Mouse (Mus musculus) hindbrain, embryonic 11.5 days (tissue): Measurements from ENCODE around the gene Babam2. TPM values are rescaled to one million over a fixed set of nuclear protein-coding genes. Genes with fewer than 3 reads are reported as not detected.

Experiments used
- ATAC-seq: fragments of 200-750 bp; cut with Nextera tagmentation; 2 replicates; pipeline ENCODE4 v1.8.0; 2017; ENCODE audit warnings: mild to moderate bottlenecking, moderate TSS enrichment, moderate library complexity; ENCODE audit not compliant: low FRiP score
- DNase-seq: peaks from one replicate; pipeline ENCODE4 v3.0.0-alpha.2; 2015; ENCODE audit warnings: low spot score
- H3K27ac ChIP-seq: fragments of 300-500 bp; sonication (generic); 2 replicates; pipeline ENCODE4 v1.5.1; 2014; ENCODE audit warnings: mild to moderate bottlenecking, low read depth, low read length
- H3K27me3 ChIP-seq: fragments of 300-500 bp; sonication (generic); 2 replicates; pipeline ENCODE4 v1.6.1; 2014; ENCODE audit warnings: mild to moderate bottlenecking, low read length, moderate library complexity, mixed read lengths; ENCODE audit not compliant: control insufficient read depth, insufficient read depth
- H3K36me3 ChIP-seq: fragments of 300-500 bp; sonication (generic); 2 replicates; pipeline ENCODE4 v1.6.1; 2014; ENCODE audit warnings: mild to moderate bottlenecking, low read length, moderate library complexity, mixed read lengths; ENCODE audit not compliant: control insufficient read depth, insufficient read depth
- H3K4me1 ChIP-seq: fragments of 300-500 bp; sonication (generic); replicated peaks from 2 replicates; pipeline ENCODE4 v1.6.1; 2014; ENCODE audit warnings: low read length, mixed read lengths; ENCODE audit not compliant: control insufficient read depth, insufficient read depth
- H3K4me2 ChIP-seq: fragments of 300-500 bp; sonication (generic); replicated peaks from 2 replicates; pipeline ENCODE4 v1.6.1; 2014; ENCODE audit warnings: mild to moderate bottlenecking, low read depth, low read length
- H3K4me3 ChIP-seq: fragments of 300-500 bp; sonication (generic); 2 replicates; pipeline ENCODE4 v1.5.1; 2014; ENCODE audit warnings: low read depth, low read length
- H3K9ac ChIP-seq: fragments of 300-500 bp; sonication (generic); 2 replicates; pipeline ENCODE4 v1.6.1; 2014; ENCODE audit warnings: low read depth, low read length
- H3K9me3 ChIP-seq: fragments of 300-500 bp; sonication (generic); 2 replicates; pipeline ENCODE4 v1.6.1; 2016; ENCODE audit warnings: low read length; ENCODE audit not compliant: control insufficient read depth
- WGBS: fragments of 180-500 bp; shearing (Covaris S2); extraction: QIAGEN DNeasy Blood & Tissue Kit; methylation state at CpG from one replicate; pipeline ENCODE4 v1.1.7; 2014; 5-methylcytosine and 5-hydroxymethylcytosine counted together
- polyA plus RNA-seq: library from polyadenylated mRNA; unstranded; fragments of >200 nt; fragmentation: Nextera tagmentation; extraction: Ambion mirVana; gene quantifications from 2 replicates; pipeline ENCODE4 v1.2.1, GENCODE M21; 2014

Babam2 gene
- polyA plus RNA-seq, 1 experiment from 2014 or later = 36.2 TPM

DNA sequence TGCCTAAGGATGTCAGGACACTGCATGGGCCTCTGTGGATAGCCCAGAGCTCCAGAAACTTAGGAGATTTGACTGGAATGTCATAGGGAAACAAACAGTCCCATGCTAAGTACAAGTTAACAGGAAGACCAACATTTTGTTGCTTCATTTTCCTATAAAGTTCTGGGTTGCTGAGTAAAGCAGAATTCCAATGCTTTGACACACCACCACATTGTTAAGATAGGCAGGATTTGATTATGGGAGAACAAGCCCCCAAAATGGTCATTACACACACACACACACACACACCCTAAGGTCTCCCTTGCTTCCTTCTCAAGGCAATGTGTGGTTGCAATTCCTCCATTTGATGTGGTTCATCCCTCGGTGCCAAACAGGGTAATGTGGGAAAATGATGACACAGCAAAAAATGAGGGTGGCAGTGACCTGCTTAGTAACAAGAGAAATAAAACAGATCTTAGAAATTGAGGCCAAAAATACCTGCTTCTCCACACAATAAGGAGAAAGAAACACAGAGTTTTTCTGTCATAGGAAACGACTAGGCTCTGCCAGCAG lies 286.4 kb downstream of the Babam2 start:
- no peaks in the 10 kb centered on the region for H3K9me3 ChIP-seq
- H3K4me1 ChIP-seq = no peaks in the 10 kb centered on the region
- no peak overlapping the region for H3K4me2 ChIP-seq
- DNase-seq = no peak
- 88% methylated on average over 2 of the region's 2 CpGs for WGBS
- no peak overlapping the region for H3K4me3 ChIP-seq
- no peaks in the 10 kb centered on the region for H3K27me3 ChIP-seq
- ATAC-seq = no peak
- H3K9ac ChIP-seq = no peak overlapping the region
- no peaks in the 10 kb centered on the region for H3K36me3 ChIP-seq
- H3K27ac ChIP-seq = no peak overlapping the region

DNA sequence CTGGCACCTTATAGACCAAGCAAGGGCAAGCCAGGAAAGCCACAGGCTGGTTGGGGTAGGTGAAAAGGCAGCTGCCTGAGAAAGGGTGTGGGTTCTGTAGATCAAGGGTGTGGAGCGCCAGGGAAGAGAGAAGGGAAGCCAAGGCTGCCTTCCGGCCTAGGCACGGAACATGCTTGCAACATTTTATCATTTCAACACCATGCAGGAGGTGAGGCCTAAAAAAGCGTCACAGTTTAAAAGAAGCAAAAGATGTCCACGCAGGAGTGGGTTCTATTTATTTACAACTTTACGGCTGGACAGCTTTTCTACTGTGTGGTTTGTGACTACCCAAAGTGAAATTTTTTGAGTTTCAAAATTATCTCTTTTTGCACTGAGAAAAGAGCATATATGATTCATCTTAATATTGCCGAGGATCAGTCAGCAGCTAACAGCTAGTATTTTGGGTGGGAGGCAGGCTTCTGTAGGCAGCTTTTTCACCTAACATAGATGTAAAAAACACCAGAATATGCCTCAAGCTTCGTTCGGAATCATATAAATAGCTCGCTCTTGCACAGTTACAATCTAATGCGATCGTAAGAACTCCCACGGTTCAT lies 287.0 kb downstream of the Babam2 start:
- Histone ChIP-seq H3K4me1 (no peaks in the 10 kb centered on the region), H3K27me3 (no peaks in the 10 kb centered on the region), H3K4me3 (no peak overlapping the region), H3K27ac (no peak overlapping the region), H3K9me3 (no peaks in the 10 kb centered on the region), H3K36me3 (no peaks in the 10 kb centered on the region), H3K9ac (no peak overlapping the region), H3K4me2 (no peak overlapping the region)
- WGBS = 92% methylated on average over 13 of the region's 13 CpGs
- DNase-seq (no peak), ATAC-seq (no peak)

DNA sequence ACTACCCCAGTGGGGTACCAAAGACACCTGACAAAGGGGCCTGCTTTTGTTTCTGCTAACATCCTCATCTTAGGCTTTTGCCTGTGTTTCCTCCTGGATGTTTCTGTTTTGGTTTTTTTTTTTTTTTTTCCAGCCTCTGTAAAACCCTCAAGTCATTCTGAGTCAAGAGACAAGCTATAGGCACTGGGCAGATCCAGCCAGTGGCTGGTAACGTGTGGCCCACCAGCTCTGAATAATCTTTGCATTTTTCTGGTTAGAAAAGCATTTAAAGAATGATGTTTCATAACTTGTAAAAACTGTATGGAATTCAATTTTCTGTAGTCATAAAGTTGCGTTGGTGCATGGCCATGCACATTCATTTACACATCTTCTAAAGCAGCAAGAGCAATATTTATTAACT lies 287.5 kb downstream of the Babam2 start:
- Histone ChIP-seq H3K27ac (no peak overlapping the region), H3K27me3 (no peaks in the 10 kb centered on the region), H3K4me1 (no peaks in the 10 kb centered on the region), H3K4me2 (no peak overlapping the region), H3K9ac (no peak overlapping the region), H3K9me3 (no peaks in the 10 kb centered on the region), H3K36me3 (no peaks in the 10 kb centered on the region), H3K4me3 (no peak overlapping the region)
- 89% methylated on average over 2 of the region's 2 CpGs for WGBS
- ATAC-seq = no peak
- DNase-seq = no peak

DNA sequence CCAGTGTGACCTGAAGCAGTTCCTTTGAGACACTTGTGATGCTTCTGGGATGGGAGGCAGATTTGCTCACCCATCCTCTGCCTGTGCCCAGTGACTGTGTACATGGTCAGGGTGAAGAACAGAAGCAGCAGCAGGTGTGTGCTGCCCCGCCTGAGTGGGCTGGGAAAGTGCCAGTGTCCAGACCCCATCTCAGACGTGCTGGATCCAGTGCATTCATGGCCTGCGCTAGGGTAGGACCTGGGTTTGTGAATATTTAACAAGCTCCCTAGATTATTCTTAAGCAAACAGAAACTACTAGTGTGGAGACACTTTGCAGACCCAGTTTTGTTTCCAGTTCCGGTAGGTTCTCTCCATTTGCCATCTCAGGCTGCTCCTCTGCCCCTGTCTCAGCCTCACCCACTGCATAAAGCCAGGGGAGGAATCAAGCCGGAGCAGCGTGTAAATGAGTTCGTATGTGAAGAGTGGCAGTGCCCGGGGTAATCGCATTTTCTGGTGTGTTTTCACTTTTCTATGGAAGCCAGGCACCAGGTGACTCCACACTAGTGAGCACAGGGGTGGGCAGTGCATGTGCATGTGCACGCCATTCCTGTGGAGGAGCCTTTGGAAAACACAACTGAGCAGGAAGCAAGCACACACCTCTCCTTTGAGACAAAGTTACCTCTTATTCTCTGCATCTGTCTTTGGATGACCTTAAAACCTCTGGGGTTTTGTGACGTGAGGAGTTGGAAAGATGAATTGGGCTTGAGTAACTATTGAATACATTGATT lies 290.2 kb downstream of the Babam2 start:
- Histone ChIP-seq H3K9me3 (no peaks in the 10 kb centered on the region), H3K36me3 (no peaks in the 10 kb centered on the region), H3K27me3 (no peaks in the 10 kb centered on the region), H3K4me1 (no peaks in the 10 kb centered on the region), H3K4me2 (no peak overlapping the region), H3K27ac (no peak overlapping the region), H3K4me3 (no peak overlapping the region), H3K9ac (no peak overlapping the region)
- WGBS = 92% methylated on average over 11 of the region's 11 CpGs
- no peak for DNase-seq
- ATAC-seq = no peak

DNA sequence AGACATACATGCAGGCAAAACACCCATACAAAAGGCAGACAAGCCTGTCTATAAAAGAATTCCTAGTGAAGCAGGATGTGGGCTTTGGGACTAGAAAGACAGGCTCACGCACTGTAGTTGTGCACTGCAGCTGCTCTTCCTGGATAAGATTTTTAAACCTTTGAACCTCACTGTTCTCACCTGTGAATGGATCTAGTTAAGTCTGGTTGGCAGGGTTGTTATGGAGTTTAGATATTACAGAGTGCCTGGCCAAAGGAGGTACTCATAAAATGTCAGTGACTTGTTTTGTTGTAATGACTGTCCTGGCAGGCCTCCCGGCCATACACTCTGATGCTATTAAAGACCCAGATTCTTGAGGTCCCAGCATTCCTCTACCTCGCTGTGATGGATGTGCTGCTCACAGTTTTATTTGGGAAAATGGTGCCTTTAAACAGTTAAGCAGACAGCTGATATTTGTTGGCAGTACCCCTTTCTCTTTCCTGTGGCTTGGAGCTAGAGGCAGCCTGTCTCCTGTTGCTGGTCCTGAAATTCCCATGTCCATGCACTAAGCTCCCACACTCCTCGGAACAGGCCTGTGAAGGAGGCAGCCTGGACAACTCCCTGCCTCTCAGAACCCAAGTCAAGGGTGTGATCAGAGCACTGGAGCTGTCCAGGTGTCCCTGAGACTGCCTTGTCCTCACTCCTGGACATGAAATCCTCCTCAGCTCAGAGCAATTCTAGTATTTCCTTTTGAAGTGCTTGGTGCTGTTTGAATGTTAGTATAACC lies 299.9 kb downstream of the Babam2 start:
- DNase-seq (no peak), ATAC-seq (no peak)
- no peaks in the 10 kb centered on the region for H3K9me3 ChIP-seq
- no peak overlapping the region for H3K9ac ChIP-seq
- no peak overlapping the region for H3K27ac ChIP-seq
- no peaks in the 10 kb centered on the region for H3K27me3 ChIP-seq
- 88% methylated on average over 4 of the region's 4 CpGs for WGBS
- no peaks in the 10 kb centered on the region for H3K36me3 ChIP-seq
- no peak overlapping the region for H3K4me2 ChIP-seq
- H3K4me1 ChIP-seq = no peaks in the 10 kb centered on the region
- no peak overlapping the region for H3K4me3 ChIP-seq

DNA sequence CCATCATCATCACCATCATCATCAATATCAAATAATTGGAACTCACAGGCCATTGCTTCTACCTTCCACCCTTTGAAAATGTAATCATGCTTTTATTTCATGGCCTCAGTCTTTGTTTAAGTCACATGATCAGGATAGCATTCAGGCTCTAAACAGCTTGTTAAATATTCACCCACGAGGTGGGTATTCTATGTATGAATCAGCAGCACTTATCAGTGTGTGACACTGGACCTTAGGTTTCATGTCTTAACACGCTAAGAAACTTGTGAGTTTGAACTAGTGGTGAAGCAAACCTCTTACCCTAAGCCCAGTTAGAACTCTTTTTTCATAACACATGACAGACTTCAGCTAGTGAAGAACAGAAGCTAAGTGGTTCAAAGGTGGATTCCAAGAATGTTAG lies 301.3 kb downstream of the Babam2 start:
- Histone ChIP-seq H3K27ac (no peak overlapping the region), H3K9ac (no peak overlapping the region), H3K36me3 (no peaks in the 10 kb centered on the region), H3K9me3 (no peaks in the 10 kb centered on the region), H3K27me3 (no peaks in the 10 kb centered on the region), H3K4me1 (no peaks in the 10 kb centered on the region), H3K4me2 (no peak overlapping the region), H3K4me3 (no peak overlapping the region)
- no peak for DNase-seq
- 85% methylated on average over 2 of the region's 2 CpGs for WGBS
- ATAC-seq = no peak

DNA sequence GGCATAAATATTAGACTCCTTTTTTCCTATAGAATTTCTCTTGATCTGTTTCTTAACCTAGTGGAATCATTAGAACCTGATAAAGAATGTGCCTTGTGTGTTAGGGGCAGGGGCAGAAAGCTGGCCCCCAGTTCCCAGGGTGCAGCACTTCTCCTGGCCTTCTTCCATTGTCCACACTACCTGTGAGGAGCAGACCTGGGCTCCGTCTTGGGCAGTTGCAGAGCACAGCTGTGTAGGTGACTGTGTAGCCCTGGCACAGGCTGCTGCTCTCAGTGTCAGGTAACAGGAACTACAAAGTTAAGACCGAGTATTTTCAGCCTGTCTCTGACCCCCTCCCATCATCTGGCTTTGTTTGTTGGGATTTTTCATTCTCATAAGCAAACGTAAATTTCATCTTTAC lies 302.6 kb downstream of the Babam2 start:
- H3K9ac ChIP-seq = no peak overlapping the region
- H3K36me3 ChIP-seq = no peaks in the 10 kb centered on the region
- ATAC-seq (no peak), DNase-seq (no peak)
- no peaks in the 10 kb centered on the region for H3K9me3 ChIP-seq
- H3K4me2 ChIP-seq = no peak overlapping the region
- no peaks in the 10 kb centered on the region for H3K27me3 ChIP-seq
- H3K27ac ChIP-seq = no peak overlapping the region
- 68% methylated on average over 3 of the region's 3 CpGs for WGBS
- H3K4me3 ChIP-seq = no peak overlapping the region
- H3K4me1 ChIP-seq = no peaks in the 10 kb centered on the region

DNA sequence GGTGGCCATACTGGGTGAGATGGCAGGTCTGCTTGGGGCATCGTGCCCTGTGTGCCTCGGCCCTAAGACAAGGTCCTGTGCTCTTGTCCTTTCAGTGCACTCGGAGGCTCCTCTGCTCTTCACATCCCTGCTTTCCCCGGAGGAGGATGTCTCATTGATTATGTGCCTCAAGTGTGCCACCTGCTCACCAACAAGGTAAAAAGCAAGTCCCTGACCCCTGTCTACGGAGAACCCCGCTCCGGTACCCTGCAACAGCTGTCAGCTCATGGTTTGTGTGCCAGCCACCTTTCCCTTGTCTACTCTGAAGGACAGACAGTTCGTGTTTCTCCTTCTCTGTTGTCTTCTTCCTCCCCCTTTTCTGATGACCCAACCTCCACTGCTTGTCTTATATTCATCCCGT lies 303.8 kb downstream of the Babam2 start:
- no peak for ATAC-seq
- H3K27ac ChIP-seq = no peak overlapping the region
- 86% methylated on average over 9 of the region's 9 CpGs for WGBS
- DNase-seq = no peak
- H3K9me3 ChIP-seq = no peaks in the 10 kb centered on the region
- no peaks in the 10 kb centered on the region for H3K27me3 ChIP-seq
- no peaks in the 10 kb centered on the region for H3K4me1 ChIP-seq
- H3K4me3 ChIP-seq = no peak overlapping the region
- H3K4me2 ChIP-seq = no peak overlapping the region
- H3K9ac ChIP-seq = no peak overlapping the region
- no peaks in the 10 kb centered on the region for H3K36me3 ChIP-seq
